Mouse (Mus musculus): ENCODE data around the gene Ccrl2.

Gene Ccrl2

DNA sequence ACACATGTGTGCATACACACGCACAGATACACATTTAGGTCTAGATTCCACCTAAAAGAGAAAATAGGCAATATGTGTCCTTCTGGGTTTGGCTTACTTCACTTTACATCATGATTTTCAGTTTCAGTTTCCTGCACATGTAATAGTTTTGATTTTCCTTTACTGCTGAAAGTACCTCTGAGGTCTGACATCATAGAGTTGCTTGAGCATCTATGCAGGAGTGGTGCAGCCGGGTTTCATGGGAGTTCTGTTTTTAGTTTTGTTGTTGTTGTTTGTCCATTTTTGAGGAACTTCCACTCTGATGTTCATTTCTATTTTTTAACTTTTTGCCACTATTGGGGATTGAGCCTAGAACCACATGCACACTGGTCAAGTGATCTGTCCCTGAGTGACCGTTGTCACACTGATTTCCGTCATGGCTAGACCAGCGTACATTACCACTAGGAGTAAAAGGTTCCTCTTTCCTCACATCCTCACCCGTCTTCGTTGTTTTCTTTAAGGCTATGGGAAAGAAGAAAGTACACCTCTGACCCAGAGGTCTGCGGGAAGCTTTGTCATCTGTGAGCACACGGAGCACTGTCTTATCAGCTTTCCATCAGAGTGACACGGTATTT lies 1.7 kb upstream of the Ccrl2 start:
- DNase-seq: no peak

DNA sequence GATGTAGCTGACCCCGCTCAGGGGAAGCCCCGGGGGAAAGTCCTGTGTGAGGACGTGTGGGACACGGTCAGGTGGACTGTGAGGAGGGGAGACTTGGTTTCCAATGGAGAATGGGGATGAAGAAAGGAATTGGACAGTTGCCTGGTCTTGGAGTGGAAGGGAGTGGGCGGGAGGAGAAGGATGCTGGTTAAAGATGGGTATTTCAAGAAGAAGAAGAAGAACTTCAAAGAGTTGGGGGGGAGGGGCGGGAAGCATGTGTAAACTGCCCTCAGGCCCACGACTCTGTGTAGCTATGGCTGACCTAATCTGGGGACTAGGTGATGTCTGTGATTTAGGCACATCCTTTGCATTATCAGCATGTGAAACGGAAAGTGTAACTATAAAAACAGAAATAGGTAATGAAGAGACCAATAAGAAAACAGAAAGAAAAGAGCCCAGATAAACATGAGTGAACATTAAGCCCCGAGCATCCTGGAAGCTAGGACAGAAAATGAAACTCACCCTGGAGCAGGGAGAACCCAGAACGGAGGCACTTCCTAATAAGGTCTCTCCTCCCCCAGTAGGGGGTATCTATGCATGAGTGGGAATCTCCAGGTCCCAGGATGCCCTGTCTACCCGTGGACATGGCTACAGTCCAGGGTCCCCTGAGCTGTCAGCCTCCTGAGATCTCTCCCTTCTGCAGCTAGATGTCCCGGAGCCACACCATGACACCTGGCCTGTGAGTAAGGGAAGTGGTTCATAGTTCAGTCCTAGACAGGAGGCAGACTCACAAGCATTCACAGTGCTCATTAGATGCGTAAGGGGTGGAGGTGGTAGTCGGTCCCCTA lies 438 bp upstream of the Ccrl2 start:
- DNase-seq: peak; percentile 16

DNA sequence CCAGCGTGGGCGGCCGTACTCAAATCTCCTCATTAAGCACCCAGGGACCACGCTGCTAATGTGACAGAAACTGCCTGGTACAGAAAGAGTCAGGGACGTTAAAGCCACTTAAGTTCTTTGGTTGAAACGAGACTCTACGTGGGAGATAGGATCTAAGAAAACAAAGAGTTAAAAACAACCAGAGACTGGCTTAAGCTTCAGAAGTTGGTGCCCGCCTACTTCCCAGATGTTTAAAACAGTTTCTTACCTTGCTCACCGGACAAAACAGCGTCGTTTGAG lies 861 bp downstream of the Ccrl2 start:
- no peak for DNase-seq

DNA sequence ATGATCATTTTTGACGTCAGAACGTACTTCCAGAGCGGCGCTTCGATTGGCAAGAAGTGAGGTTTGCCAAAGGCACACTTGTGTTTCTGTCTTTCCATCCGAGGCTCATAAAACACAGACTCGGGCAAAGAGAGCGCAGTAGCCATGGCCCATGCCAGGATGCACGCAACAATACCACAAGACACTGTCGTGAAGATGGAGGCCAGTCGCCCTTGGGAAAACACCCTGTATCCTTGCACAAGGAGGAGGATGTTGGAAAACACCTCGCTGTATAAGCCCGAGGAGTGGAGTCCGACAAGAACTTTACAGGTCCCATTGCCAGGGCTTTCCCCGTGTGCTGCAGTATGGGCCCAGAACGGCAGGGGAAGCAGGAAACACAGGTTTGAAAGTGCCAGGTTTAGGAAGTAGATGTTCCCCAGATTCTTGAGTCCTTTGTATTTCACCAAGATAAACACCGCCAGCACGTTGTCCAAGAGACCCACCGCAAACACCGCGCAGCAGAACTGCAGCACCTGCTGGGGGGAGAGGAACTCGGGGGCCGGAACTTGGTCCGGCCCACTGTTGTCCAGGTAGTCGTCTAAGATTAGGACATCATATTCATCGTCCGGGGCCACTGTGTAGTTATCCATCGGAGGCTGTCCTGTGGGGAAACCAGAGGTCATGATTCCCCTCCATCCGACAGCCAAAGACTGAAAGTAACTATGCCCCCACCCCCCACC lies 1.4 kb downstream of the Ccrl2 start:
- peak; percentile 42 for DNase-seq

DNA sequence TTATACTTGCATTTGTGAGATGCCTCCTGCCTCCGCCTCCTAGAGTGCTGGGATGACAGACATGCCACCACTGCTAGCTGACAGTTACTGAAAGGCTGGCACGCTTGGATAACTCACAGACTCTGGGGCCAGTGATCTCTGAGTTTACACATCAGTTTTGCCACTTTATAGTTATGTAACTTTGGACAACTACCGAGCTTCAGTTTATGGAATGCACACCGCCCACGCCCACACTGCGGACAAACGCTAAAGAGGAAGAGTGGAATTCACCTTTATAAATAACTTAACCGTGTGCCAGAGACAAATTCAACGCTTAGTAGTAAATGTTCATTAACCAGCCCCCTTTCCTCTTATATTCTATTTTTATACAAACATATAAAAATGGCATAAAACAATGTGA lies 2.4 kb downstream of the Ccrl2 start:
- DNase-seq: no peak

DNA sequence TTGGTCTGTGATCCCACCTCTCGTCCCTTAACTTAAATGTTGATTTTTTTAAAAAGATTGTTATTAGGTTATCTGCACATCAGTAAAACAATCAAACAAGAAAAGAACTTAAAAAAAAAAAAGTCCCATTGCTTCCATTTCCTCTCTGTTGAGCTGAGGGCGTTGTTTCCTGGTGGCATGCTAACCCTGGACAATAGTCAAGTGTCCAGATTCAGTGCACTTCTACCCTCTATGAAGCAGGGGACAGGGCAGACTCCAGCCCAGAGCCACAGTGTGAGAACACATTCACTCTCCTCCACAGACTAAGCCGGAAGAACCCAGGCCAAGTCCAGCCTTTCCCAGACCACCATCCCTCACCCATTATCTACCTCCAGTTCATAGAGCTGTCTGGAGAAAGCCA lies 8.9 kb downstream of the Ccrl2 start:
- no peak for DNase-seq

DNA sequence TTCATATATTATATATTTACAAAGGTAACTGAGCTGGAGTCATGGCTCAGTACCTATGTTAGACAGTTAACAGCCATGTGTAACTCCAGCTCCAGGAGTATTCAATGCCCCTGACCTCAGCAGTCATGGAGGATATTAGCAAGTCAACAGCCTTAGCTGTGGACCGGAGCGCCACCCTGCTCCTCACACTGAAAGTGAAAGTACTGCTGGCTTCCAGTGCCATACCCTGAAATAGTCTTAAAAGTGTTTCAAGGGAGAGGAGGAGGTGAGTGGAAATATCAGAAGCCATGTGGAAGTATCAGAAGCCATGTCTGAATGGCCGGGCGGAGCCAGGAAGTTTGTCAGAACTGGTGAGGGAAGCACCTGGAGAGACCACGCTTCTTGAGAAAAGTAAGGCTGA lies 10.1 kb downstream of the Ccrl2 start:
- no peak for DNase-seq

DNA sequence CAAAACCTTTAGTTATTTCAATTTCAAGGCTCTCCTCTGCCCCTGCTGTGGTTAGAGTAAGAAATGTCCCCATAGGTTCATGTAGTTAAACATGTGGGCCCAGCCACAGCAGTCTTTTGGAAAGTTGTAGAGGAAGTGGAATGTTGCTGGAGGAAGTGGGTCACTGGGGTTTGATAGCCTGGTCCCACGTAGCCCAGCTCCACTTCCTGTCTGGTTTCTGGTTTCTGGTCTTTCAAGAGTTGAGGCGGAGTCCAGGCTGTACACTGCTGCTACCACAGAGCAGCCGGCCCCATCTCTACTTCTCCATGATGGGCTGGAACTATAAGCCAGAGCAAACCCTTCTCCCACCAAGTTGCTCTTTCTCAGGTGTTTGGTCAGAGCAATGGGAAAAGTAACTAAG lies 11.1 kb downstream of the Ccrl2 start:
- DNase-seq: peak; percentile 29

DNA sequence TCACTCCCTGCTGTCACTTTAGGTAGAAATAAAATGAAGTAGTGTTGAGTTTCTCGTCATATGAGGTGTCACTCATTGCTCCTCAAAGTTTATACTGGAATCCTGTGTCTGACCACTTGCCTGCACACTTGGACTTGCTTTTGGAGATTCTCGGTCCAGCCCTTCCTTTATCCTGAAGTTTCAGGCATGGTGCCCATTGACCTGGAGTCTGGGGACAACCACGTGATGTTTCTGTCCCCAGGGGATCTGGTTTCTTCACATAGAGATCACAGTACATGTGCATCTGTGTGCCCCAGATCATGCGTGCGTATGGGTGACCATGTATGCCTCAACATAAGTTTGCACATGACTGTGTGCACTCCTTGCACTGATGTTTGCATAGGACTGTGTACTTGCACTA lies 15.1 kb downstream of the Ccrl2 start:
- DNase-seq: no peak

DNA sequence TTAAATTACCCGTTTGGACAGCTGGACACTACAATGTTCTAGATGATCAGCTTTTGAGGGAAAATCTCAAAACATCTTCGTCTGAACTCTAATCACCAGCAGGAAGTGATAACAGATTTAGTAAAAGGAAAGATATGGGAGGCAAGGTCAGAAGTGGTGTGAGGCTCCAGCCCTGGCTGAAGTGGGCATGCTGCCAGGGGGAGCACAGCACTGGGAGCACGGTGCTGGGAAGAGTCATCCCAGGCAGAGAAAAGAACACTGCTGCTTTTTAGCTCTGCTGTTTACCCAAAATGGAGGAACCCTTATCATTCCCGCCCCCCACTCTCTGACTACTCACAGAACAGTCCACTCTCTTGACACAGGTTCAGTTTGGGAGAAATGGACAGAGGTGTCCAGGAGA lies 17.4 kb downstream of the Ccrl2 start:
- no peak for DNase-seq

DNA sequence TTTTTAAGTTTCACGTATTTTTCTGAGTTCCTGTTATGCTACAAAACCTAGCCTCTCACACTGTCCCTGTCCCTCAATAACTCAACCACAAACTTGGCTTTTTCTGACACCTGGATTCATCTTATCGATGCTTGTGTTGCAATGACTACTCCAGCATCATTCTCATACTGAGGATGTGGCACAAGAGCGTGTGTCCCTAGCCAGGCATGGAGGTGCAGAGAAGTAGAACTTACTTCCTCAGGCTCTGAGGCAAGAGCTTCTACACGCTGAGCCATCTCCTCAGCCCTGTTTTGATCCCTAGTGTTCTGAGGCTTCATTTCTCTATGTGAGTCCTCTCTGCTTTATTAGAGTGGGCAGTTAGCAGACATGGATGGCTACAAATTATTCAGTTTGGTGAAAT lies 23.6 kb downstream of the Ccrl2 start:
- no peak for DNase-seq

DNA sequence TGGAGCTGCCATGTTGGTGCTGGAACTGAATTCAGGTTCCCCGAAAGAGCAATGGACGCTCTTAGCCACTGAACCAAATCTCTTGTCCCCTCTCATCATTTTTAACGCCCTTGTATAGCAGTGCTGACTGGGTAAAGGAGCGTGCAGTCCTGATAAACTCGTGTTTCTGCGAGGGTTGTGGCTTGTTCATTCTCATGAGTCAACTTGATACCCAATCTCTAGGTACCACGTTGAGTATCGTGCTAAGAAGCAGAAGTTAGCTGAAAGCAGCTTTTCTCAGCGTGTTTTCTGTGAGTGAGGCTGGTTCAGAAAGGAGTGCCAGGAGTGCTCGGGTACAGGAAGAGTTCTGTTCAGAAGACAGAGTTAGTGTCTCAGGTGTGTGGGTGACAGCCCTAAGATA lies 30.5 kb downstream of the Ccrl2 start:
- DNase-seq: no peak

DNA sequence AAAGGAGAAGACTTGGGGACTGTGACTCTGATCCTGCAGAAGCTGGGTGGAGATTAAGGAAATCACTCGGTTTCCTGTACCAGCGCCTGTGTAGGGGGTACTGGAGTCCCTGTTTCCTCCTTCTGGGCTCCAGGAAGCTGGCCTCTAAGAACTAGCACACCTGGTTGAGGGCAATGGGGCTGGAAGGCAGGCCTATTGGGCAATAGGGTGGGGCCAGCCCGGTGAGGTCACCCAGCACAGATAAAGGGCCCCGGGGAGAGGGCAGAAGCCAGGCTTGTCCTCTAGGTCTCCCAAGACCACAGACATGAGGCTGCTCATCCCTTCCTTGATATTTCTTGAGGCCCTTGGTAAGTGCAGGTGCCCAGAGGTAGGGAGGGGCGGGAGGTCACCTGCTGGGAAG lies 38.3 kb downstream of the Ccrl2 start, which contains the start of gene Ltf:
Gene Ltf (plus strand): TSS at position 250 of the 400 bp plus-strand sequence.
- DNase-seq: peak; percentile 36

DNA sequence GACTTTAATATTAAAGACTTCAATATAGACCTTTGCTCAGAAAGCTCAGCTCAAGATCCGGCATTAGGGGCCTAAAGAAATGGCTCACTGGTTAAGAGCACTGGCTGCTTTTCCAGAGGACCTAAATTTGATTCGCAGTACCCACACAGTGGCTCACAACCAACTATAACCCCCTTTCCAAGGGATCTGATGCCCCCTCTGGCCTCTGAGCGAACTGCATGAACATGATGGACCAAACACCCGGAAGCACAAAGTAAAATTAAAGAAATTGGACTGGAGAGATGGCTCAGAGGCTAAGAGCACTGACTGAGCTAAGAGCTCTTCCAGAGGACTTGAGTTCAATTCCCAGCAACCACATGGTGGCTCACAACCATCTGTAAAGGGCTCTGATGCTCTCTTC lies 41.7 kb downstream of the Ccrl2 start:
- no peak for DNase-seq

DNA sequence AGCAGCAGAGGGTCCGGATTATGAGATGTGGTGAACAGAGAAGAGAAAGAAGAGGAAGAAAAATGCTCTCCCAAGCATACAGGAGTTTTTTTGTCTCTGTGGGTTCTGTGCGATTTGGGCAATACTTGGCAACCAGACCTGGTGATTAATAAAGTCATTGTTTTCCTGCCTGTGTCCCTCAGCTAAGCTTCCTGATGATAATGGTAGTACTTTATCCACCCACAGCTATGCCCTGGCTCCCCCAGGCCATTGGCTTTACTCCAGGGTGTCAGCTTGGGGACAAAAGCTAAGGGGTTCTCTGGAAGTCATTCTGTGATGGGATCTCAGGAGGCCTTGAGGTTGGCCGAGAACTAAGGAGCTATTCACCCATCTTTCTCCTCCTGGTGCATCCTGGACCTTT lies 45.3 kb downstream of the Ccrl2 start:
- no peak for DNase-seq

DNA sequence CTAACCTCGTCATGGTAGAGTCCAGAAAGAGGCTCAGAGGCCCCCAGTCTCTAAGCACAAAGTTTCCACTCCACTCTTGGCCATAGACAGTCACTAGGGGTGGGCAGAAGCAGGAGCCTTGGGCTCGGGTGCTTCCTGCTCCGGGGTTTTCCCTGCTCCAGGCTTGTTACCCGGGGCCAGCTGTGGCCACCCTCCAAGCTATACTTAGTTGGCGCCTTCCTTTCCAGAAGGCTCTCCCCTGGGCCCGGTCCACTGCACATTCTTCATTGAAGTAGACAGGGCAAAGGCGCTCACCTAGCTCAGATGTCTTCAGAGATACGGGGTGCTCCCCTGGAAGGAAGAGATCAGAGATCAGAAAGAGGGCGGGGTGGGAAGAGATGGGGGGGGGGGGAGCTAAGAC lies 45.8 kb downstream of the Ccrl2 start:
- no peak for DNase-seq

DNA sequence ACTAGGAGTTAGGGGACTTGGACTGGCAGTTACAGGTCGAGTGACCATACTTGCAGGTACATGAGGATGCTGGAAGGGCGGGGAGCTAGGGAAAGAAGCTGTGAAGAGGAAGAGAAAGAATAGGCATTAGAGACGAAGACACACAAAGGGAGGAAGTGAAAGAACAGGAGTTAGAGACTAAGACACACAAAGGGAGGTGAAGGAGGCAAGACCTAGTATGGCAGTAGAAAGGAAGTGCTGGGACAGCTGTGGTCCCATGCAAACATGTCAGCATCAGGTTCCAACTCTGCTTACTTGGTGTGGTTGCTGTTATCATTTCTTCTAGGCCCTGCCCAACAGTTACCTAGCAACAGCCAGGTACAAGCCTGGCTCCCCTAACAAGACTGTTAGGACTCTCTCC lies 47.6 kb downstream of the Ccrl2 start:
- no peak for DNase-seq

DNA sequence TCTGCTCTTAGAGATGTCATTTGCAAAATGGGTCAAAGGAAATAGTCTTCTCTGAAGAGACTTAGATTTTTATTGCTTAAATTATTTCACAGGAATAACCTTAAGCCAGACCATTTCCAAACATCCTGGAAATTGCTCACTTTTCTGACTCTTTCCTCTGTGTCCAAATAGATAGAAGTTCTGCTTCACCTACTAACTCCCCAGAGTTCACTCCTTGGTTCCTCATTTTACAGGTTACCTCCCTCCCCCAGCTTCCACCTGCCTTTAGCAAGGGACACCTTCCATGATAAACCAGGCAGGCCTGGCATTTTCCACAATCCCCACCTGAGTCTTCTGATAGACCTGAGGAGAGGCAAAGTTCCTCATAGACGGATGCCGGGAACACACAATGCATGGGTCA lies 50.8 kb downstream of the Ccrl2 start:
- no peak for DNase-seq
